21 mouse cellular contexts compared by ENCODE assay signal in the genomic region with DNA sequence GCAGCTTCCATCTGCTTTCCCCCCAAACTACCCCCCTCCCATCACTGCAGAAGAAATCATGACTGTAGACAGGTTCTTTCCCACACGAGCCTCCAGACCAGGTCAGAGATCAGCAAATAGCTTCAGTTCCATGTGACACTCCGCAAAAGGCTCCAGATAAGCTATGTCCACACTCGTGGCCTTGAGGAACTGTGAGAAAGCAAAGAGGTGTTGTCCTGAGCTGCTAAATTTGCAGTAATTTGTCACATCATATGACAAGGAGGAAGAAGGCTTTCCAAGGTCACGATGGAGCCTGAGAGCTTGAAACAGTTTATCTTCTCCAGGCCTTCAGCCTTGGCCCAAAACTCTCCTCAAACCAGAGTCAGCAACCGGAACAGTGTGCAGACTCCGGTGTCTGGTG.
"Had no signal": no experiment of that assay in that cellular context is flagged by ENCODE, and none has a peak within 500 bp of the region (broad histone marks: within the 10 kb centered on the region; RNA-seq: fewer than 3 reads in every experiment).

No protein-coding gene starts in this region.

- ATAC-seq: intestine, embryonic 16.5 days had no signal

- H3K4me3 ChIP-seq: left cerebral cortex, adult 2 months; lung, embryonic 15.5 days; megakaryocyte, embryonic 14.5 days; midbrain, embryonic 10.5 days; stomach, embryonic 15.5 days had no signal

- H3K4me2 ChIP-seq: lung, embryonic 15.5 days; stomach, embryonic 15.5 days had no signal

- H3K36me3 ChIP-seq: lung, embryonic 15.5 days; midbrain, embryonic 10.5 days; stomach, embryonic 15.5 days had no signal

- DNase-seq: kidney, adult 18-20 months; kidney, postnatal 36 days; layer of hippocampus, postnatal 36 days; lung, adult 18-20 months; lung, postnatal 10 days; lung, postnatal 36 days; midbrain, embryonic 14.5 days; retina, postnatal 1 day; right cerebral cortex, postnatal 25 days; spleen, adult 18-20 months; thymus, adult 2 months; thymus, postnatal 14 days; thymus, postnatal 4 days had no signal

- H3K27ac ChIP-seq: kidney, postnatal 0 days; left cerebral cortex, adult 2 months; liver, embryonic 14.5 days; lung, embryonic 15.5 days; midbrain, embryonic 10.5 days; stomach, embryonic 15.5 days had no signal

- H3K9ac ChIP-seq: liver, embryonic 14.5 days; lung, embryonic 15.5 days; stomach, embryonic 15.5 days had no signal

- H3K9me3 ChIP-seq: lung, embryonic 15.5 days; megakaryocyte, embryonic 14.5 days; midbrain, embryonic 10.5 days; stomach, embryonic 15.5 days had no signal

- H3K27me3 ChIP-seq: lung, embryonic 15.5 days; stomach, embryonic 15.5 days had no signal
